Mouse (Mus musculus) G1E (cell line): Measurements from ENCODE around the gene Btbd11.

Experiments used
- CTCF ChIP-seq: IDR thresholded peaks from 2 replicates; pipeline ENCODE4 v1.5.1; 2012; ENCODE audit warnings: low read depth, low read length, inconsistent platforms, mixed read lengths
- GATA1 ChIP-seq: IDR thresholded peaks from 2 replicates; pipeline ENCODE4 v1.6.1; 2012; ENCODE audit warnings: borderline replicate concordance, low read length, inconsistent platforms, mixed read lengths
- POLR2AphosphoS5 ChIP-seq: IDR thresholded peaks from 2 replicates; pipeline ENCODE4 v1.6.1; 2012; ENCODE audit warnings: low read depth, low read length, inconsistent platforms; ENCODE audit not compliant: insufficient replicate concordance
- TAL1 ChIP-seq: conservative IDR thresholded peaks from 2 replicates; pipeline ENCODE4 v1.6.1; 2012; ENCODE audit warnings: low read depth, low read length, inconsistent platforms, mixed read lengths

GRCm38 (mm10) chr10:85587758-85588157, 201.1 kb downstream of the Btbd11 start:
- no peak for TF ChIP-seq GATA1
- TF ChIP-seq CTCF: no peak
- no peak for TF ChIP-seq TAL1
- TF ChIP-seq POLR2AphosphoS5: no peak
